Mouse (Mus musculus) limb, embryonic 14.5 days (tissue): ENCODE measurements around the gene Rars2. TPM values are rescaled to one million over a fixed set of nuclear protein-coding genes. Genes with fewer than 3 reads are reported as not detected.

Source experiments
- ATAC-seq: fragments of 200-750 bp; cut with Nextera tagmentation; 2 replicates; pipeline ENCODE4 v1.8.0; 2017; ENCODE audit warnings: low read depth, moderate number of reproducible peaks, moderate TSS enrichment; ENCODE audit not compliant: low FRiP score
- DNase-seq: peaks from one replicate; pipeline ENCODE4 v3.0.0-alpha.2; 2015; ENCODE audit warnings: low spot score
- H3K27ac ChIP-seq: fragments of 300-500 bp; sonication (generic); replicated peaks from 2 replicates; pipeline ENCODE4 v1.5.1; 2014; ENCODE audit warnings: low read depth, mild to moderate bottlenecking, low read length, moderate library complexity, mixed read lengths
- H3K27me3 ChIP-seq: fragments of 300-500 bp; sonication (generic); 2 replicates; pipeline ENCODE4 v1.6.1; 2014; ENCODE audit warnings: low read length, mixed read lengths; ENCODE audit not compliant: control insufficient read depth, insufficient read depth
- H3K36me3 ChIP-seq: fragments of 300-500 bp; sonication (generic); 2 replicates; pipeline ENCODE4 v1.6.1; 2014; ENCODE audit warnings: mild to moderate bottlenecking, low read length, moderate library complexity, mixed read lengths; ENCODE audit not compliant: control insufficient read depth, insufficient read depth
- H3K4me1 ChIP-seq: fragments of 300-500 bp; sonication (generic); 2 replicates; pipeline ENCODE4 v1.6.1; 2014; ENCODE audit warnings: antibody characterized with exemption, low read length, mixed read lengths; ENCODE audit not compliant: control insufficient read depth, insufficient read depth
- H3K4me2 ChIP-seq: fragments of 300-500 bp; sonication (generic); replicated peaks from 2 replicates; pipeline ENCODE4 v1.6.1; 2014; ENCODE audit warnings: low read depth, mild to moderate bottlenecking, low read length, moderate library complexity; ENCODE audit not compliant: severe bottlenecking
- H3K4me3 ChIP-seq: fragments of 300-500 bp; sonication (generic); replicated peaks from 2 replicates; pipeline ENCODE4 v1.5.1; 2014; ENCODE audit warnings: low read length
- H3K9ac ChIP-seq: fragments of 300-500 bp; sonication (generic); 2 replicates; pipeline ENCODE4 v1.6.1; 2014; ENCODE audit warnings: mild to moderate bottlenecking, low read depth, low read length, moderate library complexity; ENCODE audit not compliant: severe bottlenecking
- H3K9me3 ChIP-seq: fragments of 300-500 bp; sonication (generic); 2 replicates; pipeline ENCODE4 v1.6.1; 2016; ENCODE audit warnings: low read length; ENCODE audit not compliant: control insufficient read depth
- POLR2A ChIP-seq: fragments of 200-500 bp; IDR thresholded peaks from 2 replicates; pipeline ENCODE4 v1.8.0; 2012; ENCODE audit warnings: inconsistent platforms, mild to moderate bottlenecking, moderate library complexity, borderline replicate concordance; ENCODE audit not compliant: insufficient read depth, insufficient read length; ENCODE audit errors: extremely low read depth
- WGBS: fragments of 180-500 bp; shearing (Covaris S2); extraction: QIAGEN DNeasy Blood & Tissue Kit; methylation state at CpG from one replicate; pipeline ENCODE4 v1.1.7; 2014; 5-methylcytosine and 5-hydroxymethylcytosine counted together
- polyA plus RNA-seq, 2 experiments: library from polyadenylated mRNA; depleted of rRNA in 1 of 2; stranded (reverse) in 1 of 2; unstranded in 1 of 2; fragments of >200 nt; fragmentation: Nextera tagmentation in 1 of 2; extraction: Ambion mirVana in 1 of 2; gene quantifications; 2 replicates each; pipeline versions ENCODE4 v1.2.1 to v1.2.3; 2012 to 2014

Rars2 gene
- polyA plus RNA-seq, 2 experiments = 42.3 to 54.0 TPM

GRCm38 (mm10) chr4:34606658-34607057 lies 8.1 kb upstream of the Rars2 start:
- Histone ChIP-seq H3K36me3 (peaks cover 50% of the 10 kb centered on the region), H3K27me3 (no peaks in the 10 kb centered on the region), H3K9me3 (no peaks in the 10 kb centered on the region), H3K4me3 (no peak overlapping the region), H3K4me2 (no peak overlapping the region), H3K9ac (no peak overlapping the region), H3K4me1 (no peaks in the 10 kb centered on the region), H3K27ac (no peak overlapping the region)
- DNase-seq (no peak), ATAC-seq (no peak)
- no peak for TF ChIP-seq POLR2A
- WGBS = 95% methylated on average over 10 of the region's 10 CpGs

GRCm38 (mm10) chr4:34613571-34614145 lies 1.1 kb upstream of the Rars2 start:
- Histone ChIP-seq H3K4me2 (peak overlapping the region; percentile 65), H3K9ac (peak overlapping the region; percentile 87), H3K36me3 (peaks cover 13% of the 10 kb centered on the region), H3K4me1 (peaks cover 17% of the 10 kb centered on the region), H3K9me3 (no peaks in the 10 kb centered on the region), H3K27me3 (no peaks in the 10 kb centered on the region), H3K27ac (no peak overlapping the region), H3K4me3 (peak overlapping the region; percentile 87)
- 40% methylated on average over 6 of the region's 6 CpGs for WGBS
- DNase-seq (no peak), ATAC-seq (no peak)
- TF ChIP-seq POLR2A = no peak

GRCm38 (mm10) chr4:34615303-34615702 lies 546 bp downstream of the Rars2 start:
- Histone ChIP-seq H3K9me3 (no peaks in the 10 kb centered on the region), H3K36me3 (peaks cover 8% of the 10 kb centered on the region; the same call in 1 of the 2 replicates), H3K4me3 (peak overlapping the region; percentile 87), H3K27me3 (no peaks in the 10 kb centered on the region), H3K9ac (peak overlapping the region; percentile 87), H3K27ac (peak overlapping the region; percentile 91; the same call in 1 of the 2 replicates), H3K4me1 (peaks cover 17% of the 10 kb centered on the region), H3K4me2 (peak overlapping the region; percentile 89)
- under 1% methylated on average over 13 of the region's 13 CpGs for WGBS
- no peak for ATAC-seq
- TF ChIP-seq POLR2A = no peak
- DNase-seq = no peak

GRCm38 (mm10) chr4:34616146-34616545 lies 1.4 kb downstream of the Rars2 start:
- H3K36me3 ChIP-seq = peaks cover 9% of the 10 kb centered on the region; the same call in 1 of the 2 replicates
- H3K4me1 ChIP-seq = peaks cover 17% of the 10 kb centered on the region
- no peaks in the 10 kb centered on the region for H3K9me3 ChIP-seq
- TF ChIP-seq POLR2A = no peak
- H3K27me3 ChIP-seq = no peaks in the 10 kb centered on the region
- no peak for DNase-seq
- ATAC-seq = no peak
- H3K27ac ChIP-seq = no peak overlapping the region
- 78% methylated on average over 8 of the region's 8 CpGs for WGBS
- peak overlapping the region; percentile 87 for H3K4me3 ChIP-seq
- peak overlapping the region; percentile 89; the same call in 1 of the 2 replicates for H3K4me2 ChIP-seq
- no peak overlapping the region for H3K9ac ChIP-seq

GRCm38 (mm10) chr4:34625556-34625955 lies 10.8 kb downstream of the Rars2 start:
- ATAC-seq (no peak), DNase-seq (no peak)
- Histone ChIP-seq H3K27ac (no peak overlapping the region), H3K4me1 (no peaks in the 10 kb centered on the region), H3K4me3 (no peak overlapping the region), H3K9ac (no peak overlapping the region), H3K36me3 (peaks cover 56% of the 10 kb centered on the region), H3K27me3 (no peaks in the 10 kb centered on the region), H3K9me3 (no peaks in the 10 kb centered on the region), H3K4me2 (no peak overlapping the region)
- 84% methylated on average over 4 of the region's 4 CpGs for WGBS
- no peak for TF ChIP-seq POLR2A

- WGBS = 84% methylated on average over 6 of the region's 6 CpGs
- Histone ChIP-seq H3K4me1 (no peaks in the 10 kb centered on the region), H3K27me3 (no peaks in the 10 kb centered on the region), H3K4me2 (no peak overlapping the region), H3K4me3 (no peak overlapping the region), H3K9ac (no peak overlapping the region), H3K9me3 (no peaks in the 10 kb centered on the region), H3K27ac (no peak overlapping the region), H3K36me3 (peaks cover 63% of the 10 kb centered on the region)
- no peak for TF ChIP-seq POLR2A
- DNase-seq (no peak), ATAC-seq (no peak)
Measured at GRCm38 (mm10) chr4:34626401-34626800, 11.6 kb downstream of the Rars2 start.
